Mouse (Mus musculus): ENCODE results near the gene Helz. TPM values are rescaled to one million over a fixed set of nuclear protein-coding genes. Genes with fewer than 3 reads are reported as not detected.

The Helz gene
- total RNA-seq, 2 experiments from 2014 or later, result 40.7 to 43.6 TPM

Small RNAs within 50 kb of the gene (microRNA-seq; reads per million reads assigned to microRNA genes)
- 0 to 0.67 reads per million in 2 experiments for gene Mir6932

Other genes with a start within 250 kb of the Helz start
- 10 to 100 TPM; 61.1 to 64.3 TPM for gene Pitpnc1, start 77.2 kb upstream of the Helz start, total RNA-seq (2021)
- 10 to 100 TPM; 71.8 to 73.6 TPM for gene Psmd12, start 68.4 kb upstream of the Helz start, total RNA-seq (2021)
- not detected for gene Cacng1, start 168.6 kb downstream of the Helz start, total RNA-seq (2021)
- gene Cacng4, start 246.6 kb downstream of the Helz start, total RNA-seq (2021), result 10 to 100 TPM; 55.4 to 56.2 TPM

Measured in left cerebral cortex, postnatal 14 days (tissue).